ENCODE assay signal across 13 mouse cellular contexts in genomic region chrX:75818647-75819271, GRCm38 (mm10). TPM values are rescaled to one million over a fixed set of nuclear protein-coding genes. Genes with fewer than 3 reads are reported as not detected.
DNase-seq lines count a peak whose midpoint lies in the region; ATAC-seq and TF ChIP-seq lines count a peak whose summit lies in the region.
"Had no signal": no experiment of that assay in that cellular context is flagged by ENCODE, and none has a peak within 500 bp of the region (broad histone marks: within the 10 kb centered on the region; RNA-seq: fewer than 3 reads in every experiment).

No protein-coding gene starts in this region.

- no peak for TF ChIP-seq CTCF in cortical plate, adult 2 months (IDR thresholded peaks at IDR 0.05; ENCODE audit: extremely low read depth, insufficient read depth, low read length)
- TF ChIP-seq CTCF in hindbrain, postnatal 0 days (IDR thresholded peaks at IDR 0.05; ENCODE audit: low read depth): no peak

- H3K9me3 ChIP-seq in heart, embryonic 10.5 days: no peaks in the 10 kb centered on the region
- H3K9me3 ChIP-seq in limb, embryonic 12.5 days: no peaks in the 10 kb centered on the region
- no peaks in the 10 kb centered on the region for H3K9me3 ChIP-seq in limb, embryonic 10.5 days (replicated peaks)
- H3K9me3 ChIP-seq in hindbrain, postnatal 0 days (ENCODE audit: low read length): no peaks in the 10 kb centered on the region
- H3K9me3 ChIP-seq: forebrain, embryonic 13.5 days; intestine, embryonic 15.5 days; liver, embryonic 15.5 days had no signal

- DNase-seq in heart, adult 18-20 months: peak; percentile 27 to 33
- no peak for DNase-seq in heart, embryonic 10.5 days (ENCODE audit: low spot score)
- no peak for DNase-seq in limb, embryonic 10.5 days (ENCODE audit: low spot score)
- DNase-seq in thymus, postnatal 14 days: no peak
- DNase-seq in hindbrain, postnatal 0 days (ENCODE audit: low spot score): no peak
- DNase-seq: cerebellum, postnatal 10 days had no signal

- H3K36me3 ChIP-seq in heart, embryonic 10.5 days: no peaks in the 10 kb centered on the region
- no peaks in the 10 kb centered on the region; the same call in 1 of the 2 replicates for H3K36me3 ChIP-seq in limb, embryonic 12.5 days
- no peaks in the 10 kb centered on the region for H3K36me3 ChIP-seq in limb, embryonic 10.5 days
- H3K36me3 ChIP-seq in myocyte (ENCODE audit: control insufficient read depth, insufficient read depth): peaks cover 5% of the 10 kb centered on the region
- H3K36me3 ChIP-seq in hindbrain, postnatal 0 days (ENCODE audit: insufficient read depth, low read length): no peaks in the 10 kb centered on the region
- H3K36me3 ChIP-seq: intestine, embryonic 15.5 days; liver, embryonic 15.5 days had no signal

- no peak for ATAC-seq in limb, embryonic 12.5 days (ENCODE audit: insufficient number of reproducible peaks, insufficient read depth, low FRiP score, low TSS enrichment, low read depth)
- no peak for ATAC-seq in hindbrain, postnatal 0 days
- ATAC-seq: CD4-positive, CD25-positive, alpha-beta regulatory T cell, adult 4 months; forebrain, embryonic 13.5 days; intestine, embryonic 15.5 days had no signal

- WGBS in heart, embryonic 10.5 days: 30% methylated on average over 1 of the region's 1 CpGs
- 42% methylated on average over 1 of the region's 1 CpGs for WGBS in limb, embryonic 12.5 days
- 67% methylated on average over 1 of the region's 1 CpGs for WGBS in limb, embryonic 10.5 days
- 64% methylated on average over 1 of the region's 1 CpGs for WGBS in hindbrain, postnatal 0 days

- H3K27me3 ChIP-seq in heart, embryonic 10.5 days (ENCODE audit: insufficient read depth, poor library complexity, severe bottlenecking): no peaks in the 10 kb centered on the region
- H3K27me3 ChIP-seq in limb, embryonic 12.5 days: no peaks in the 10 kb centered on the region
- no peaks in the 10 kb centered on the region for H3K27me3 ChIP-seq in limb, embryonic 10.5 days (ENCODE audit: low read depth, poor library complexity, severe bottlenecking)
- H3K27me3 ChIP-seq in myocyte (ENCODE audit: control insufficient read depth, insufficient read depth, insufficient read length): no peaks in the 10 kb centered on the region
- H3K27me3 ChIP-seq in hindbrain, postnatal 0 days (ENCODE audit: insufficient read depth, low read length): no peaks in the 10 kb centered on the region
- H3K27me3 ChIP-seq: forebrain, embryonic 13.5 days; intestine, embryonic 15.5 days; liver, embryonic 15.5 days had no signal

- no peak overlapping the region; the same call in 1 of the 2 replicates for H3K27ac ChIP-seq in heart, embryonic 10.5 days
- 0 out of 2 replicates have a peak overlapping the region, but pooled peaks have one; percentile 29 for H3K27ac ChIP-seq in limb, embryonic 12.5 days
- H3K27ac ChIP-seq in limb, embryonic 10.5 days: no peak overlapping the region
- H3K27ac ChIP-seq in cortical plate, adult 2 months (ENCODE audit: insufficient read depth, low read length): peak overlapping the region; percentile 40; the same call in 1 of the 2 replicates
- no peak overlapping the region for H3K27ac ChIP-seq in hindbrain, postnatal 0 days
- H3K27ac ChIP-seq: forebrain, embryonic 13.5 days; intestine, embryonic 15.5 days; liver, embryonic 15.5 days had no signal

- H3K4me2 ChIP-seq in limb, embryonic 12.5 days: no peak overlapping the region
- H3K4me2 ChIP-seq in myocyte (ENCODE audit: low read depth): peak overlapping the region; percentile 53
- no peak overlapping the region for H3K4me2 ChIP-seq in hindbrain, postnatal 0 days (ENCODE audit: low read depth, low read length)
- H3K4me2 ChIP-seq: forebrain, embryonic 13.5 days; intestine, embryonic 15.5 days; liver, embryonic 15.5 days had no signal

- H3K4me3 ChIP-seq in heart, embryonic 10.5 days: no peak overlapping the region
- no peak overlapping the region for H3K4me3 ChIP-seq in limb, embryonic 12.5 days (replicated peaks)
- H3K4me3 ChIP-seq in limb, embryonic 10.5 days: no peak overlapping the region
- no peak overlapping the region for H3K4me3 ChIP-seq in cortical plate, adult 2 months (ENCODE audit: insufficient read depth, low read length)
- no peak overlapping the region for H3K4me3 ChIP-seq in myocyte
- no peak overlapping the region for H3K4me3 ChIP-seq in hindbrain, postnatal 0 days (ENCODE audit: low read length)
- H3K4me3 ChIP-seq: forebrain, embryonic 13.5 days; intestine, embryonic 15.5 days; liver, embryonic 15.5 days had no signal

- no peak overlapping the region for H3K9ac ChIP-seq in limb, embryonic 12.5 days (replicated peaks)
- H3K9ac ChIP-seq in hindbrain, postnatal 0 days (replicated peaks; ENCODE audit: low read length): no peak overlapping the region
- H3K9ac ChIP-seq: forebrain, embryonic 13.5 days; intestine, embryonic 15.5 days; liver, embryonic 15.5 days had no signal

- H3K4me1 ChIP-seq in heart, embryonic 10.5 days: no peaks in the 10 kb centered on the region
- H3K4me1 ChIP-seq in limb, embryonic 12.5 days (replicated peaks): no peaks in the 10 kb centered on the region
- no peaks in the 10 kb centered on the region for H3K4me1 ChIP-seq in limb, embryonic 10.5 days
- H3K4me1 ChIP-seq in cortical plate, adult 2 months (ENCODE audit: control insufficient read depth, insufficient read depth, low read length): no peaks in the 10 kb centered on the region
- H3K4me1 ChIP-seq in hindbrain, postnatal 0 days (ENCODE audit: insufficient read depth, low read length): no peaks in the 10 kb centered on the region
- H3K4me1 ChIP-seq: forebrain, embryonic 13.5 days; intestine, embryonic 15.5 days; liver, embryonic 15.5 days had no signal

- H3K79me2 ChIP-seq in myocyte (ENCODE audit: control insufficient read depth, insufficient read depth): peaks cover 15% of the 10 kb centered on the region

- no peak for TF ChIP-seq POLR2A in cortical plate, adult 2 months (IDR thresholded peaks at IDR 0.05; ENCODE audit: extremely low read depth, insufficient read depth, low read length)
- no peak for TF ChIP-seq POLR2A in myocyte (IDR thresholded peaks at IDR 0.05; ENCODE audit: insufficient read length, low read depth)

- H3ac ChIP-seq in myocyte (ENCODE audit: control insufficient read depth, insufficient read length): no peak overlapping the region

TF ChIP-seq in myocyte, 11 proteins besides CTCF, POLR2A, EP300 and RAD21:
- TF ChIP-seq MYOG (IDR thresholded peaks at IDR 0.05; ENCODE audit: control insufficient read depth in 1 of 3, insufficient read depth in 1 of 3, insufficient read length in 2 of 3, low read depth in 2 of 3): no peak
- TF ChIP-seq CEBPB (IDR thresholded peaks at IDR 0.05; ENCODE audit: insufficient read depth, poor library complexity, severe bottlenecking): no peak
- TF ChIP-seq TCF12 (IDR thresholded peaks at IDR 0.05; ENCODE audit: insufficient read depth, poor library complexity, severe bottlenecking): no peak
- TF ChIP-seq SRF (IDR thresholded peaks at IDR 0.05; ENCODE audit: control insufficient read depth, insufficient read length, low read depth): peak; percentile 57
- no peak for TF ChIP-seq MAX (IDR thresholded peaks at IDR 0.05; ENCODE audit: low read depth)
- TF ChIP-seq MYOD1 (IDR thresholded peaks at IDR 0.05; ENCODE audit: control insufficient read depth in 1 of 3, insufficient read length in 2 of 3, low read depth in 2 of 3): peak in 1 of 3 experiments; percentile 59
- no peak for TF ChIP-seq POLR2AphosphoS2 (IDR thresholded peaks at IDR 0.05; ENCODE audit: insufficient read length, low read depth)

RNA-seq across cellular contexts. Expression of gene Pls3, which starts 56.2 kb away (rescaled TPM):
- total RNA-seq in heart, adult 18-20 months (2021): 10 to 100 TPM; 34.8 to 45.8 TPM
- 79.5 and 113 TPM in 2 replicates for polyA plus RNA-seq in heart, embryonic 10.5 days (2016; fragmentation: Nextera tagmentation; extraction: Ambion mirVana)
- polyA plus RNA-seq in limb, embryonic 12.5 days (2016; fragmentation: Nextera tagmentation; extraction: Ambion mirVana): 110 and 119 TPM in 2 replicates
- 54.3 and 67.7 TPM in 2 replicates for polyA plus RNA-seq in limb, embryonic 10.5 days (2016; fragmentation: Nextera tagmentation; extraction: Ambion mirVana)
- polyA plus RNA-seq in cortical plate, adult 2 months (2012; rRNA removed): 80.1 and 89.8 TPM in 2 replicates
- 51.6 TPM for polyA plus RNA-seq in myocyte (2012; fragmentation: generic; extraction: Trizol)
- total RNA-seq in hindbrain, postnatal 0 days (2014; rRNA removed): 18.7 and 21.0 TPM in 2 replicates
- 41.8 and 48.1 TPM in 2 replicates for polyA plus RNA-seq in hindbrain, postnatal 0 days (2015; fragmentation: Nextera tagmentation; extraction: Ambion mirVana)

Comparison
In these comparisons a context has a peak if more than half of its experiments do, and no peak if none do; other contexts are left out.
1. DNase-seq: peak in heart, adult 18-20 months (2 of 2); none in heart, embryonic 10.5 days (single experiment), limb, embryonic 10.5 days (single experiment), thymus, postnatal 14 days (single experiment) and hindbrain, postnatal 0 days (single experiment).
2. H3K27ac ChIP-seq: peak in limb, embryonic 12.5 days (single experiment) and cortical plate, adult 2 months (single experiment); none in heart, embryonic 10.5 days (single experiment), limb, embryonic 10.5 days (single experiment) and hindbrain, postnatal 0 days (single experiment).